Mouse (Mus musculus) cerebellum, adult 2 months (tissue): ENCODE measurements around the gene Lgals1. TPM values are rescaled to one million over a fixed set of nuclear protein-coding genes. Genes with fewer than 3 reads are reported as not detected.

Experiments
- DNase-seq, 2 experiments: peaks; one replicate each; pipeline ENCODE4 v3.0.0; 2021
- H3K27ac ChIP-seq: fragments of 200-500 bp; 2 replicates; pipeline ENCODE4 v1.5.1; 2012; ENCODE audit warnings: low read length, control low read depth, inconsistent platforms; ENCODE audit not compliant: insufficient read depth
- H3K27me3 ChIP-seq: fragments of 200-500 bp; 2 replicates; pipeline ENCODE4 v1.6.1; 2012; ENCODE audit warnings: inconsistent platforms, mild to moderate bottlenecking, low read length, moderate library complexity; ENCODE audit not compliant: control insufficient read depth, insufficient read depth
- H3K4me1 ChIP-seq: fragments of 200-500 bp; 2 replicates; pipeline ENCODE4 v1.6.1; 2011; ENCODE audit warnings: low read length; ENCODE audit not compliant: control insufficient read depth, insufficient read depth
- H3K4me3 ChIP-seq: fragments of 200-500 bp; replicated peaks from 2 replicates; pipeline ENCODE3; 2011; ENCODE audit warnings: mild to moderate bottlenecking, low read depth, low read length, control low read depth; ENCODE audit not compliant: insufficient read depth
- CTCF ChIP-seq: fragments of 200-500 bp; IDR thresholded peaks from 2 replicates; pipeline ENCODE4 v1.5.1; 2011; ENCODE audit warnings: low read depth, mild to moderate bottlenecking, control low read depth, low read length, moderate library complexity, borderline replicate concordance; ENCODE audit not compliant: insufficient read depth
- POLR2A ChIP-seq: fragments of 200-500 bp; IDR thresholded peaks from 2 replicates; pipeline ENCODE4 v1.6.1; 2011; ENCODE audit warnings: low read length, control low read depth, borderline replicate concordance; ENCODE audit not compliant: insufficient read depth
- WGBS: fragments of 180-500 bp; shearing (Covaris S2); methylation state at CpG from one replicate; pipeline ENCODE4 v1.1.7; 2018; 5-methylcytosine and 5-hydroxymethylcytosine counted together
- polyA plus RNA-seq: library from polyadenylated mRNA; depleted of rRNA; stranded (reverse); fragments of >200 nt; gene quantifications from 2 replicates; pipeline ENCODE4 v1.2.3, GENCODE M21; 2012; rRNA removed

The Lgals1 gene
- polyA plus RNA-seq, 1 experiment: 71.7 TPM

DNA sequence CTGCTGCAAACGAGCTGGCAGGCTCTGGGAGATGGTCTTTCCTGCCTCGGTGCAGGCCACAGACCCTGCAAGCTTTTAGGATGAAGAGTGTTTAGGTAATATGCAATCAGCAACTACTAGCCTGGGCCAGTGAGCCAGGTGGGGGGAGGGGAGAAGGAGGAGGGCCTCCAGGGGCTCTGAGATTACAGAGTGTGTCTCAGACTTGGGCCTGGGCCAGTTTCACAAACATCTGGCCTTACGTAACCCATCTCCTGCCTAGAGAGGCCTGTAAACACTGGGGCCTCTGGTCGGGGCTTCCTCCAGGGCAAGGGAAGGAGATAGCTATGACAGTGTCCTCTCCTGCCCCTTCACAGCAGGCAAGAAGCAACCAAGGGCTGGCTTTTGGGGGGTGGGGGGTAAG, 52.4 kb downstream of the Lgals1 start:
- no peak for TF ChIP-seq POLR2A
- TF ChIP-seq CTCF: no peak

More for the DNA sequence above, 52.4 kb downstream of the Lgals1 start:
- Histone ChIP-seq H3K27ac (no peak overlapping the region), H3K4me3 (no peak overlapping the region), H3K4me1 (peaks cover 15% of the 10 kb centered on the region), H3K27me3 (no peaks in the 10 kb centered on the region)
- DNase-seq: peak; percentile 24 to 42
- WGBS: 65% methylated on average over 4 of the region's 4 CpGs

Other genes with a start within 250 kb of the Lgals1 start
- 18.0 and 20.6 TPM in 2 replicates for gene Elfn2, start 208.0 kb upstream of the Lgals1 start, polyA plus RNA-seq
- 3.8 and 4.4 TPM in 2 replicates for gene Mfng, start 153.2 kb upstream of the Lgals1 start, polyA plus RNA-seq
- gene Card10, start 123.7 kb upstream of the Lgals1 start, polyA plus RNA-seq: 7.1 and 8.2 TPM in 2 replicates
- 73.2 and 77.3 TPM in 2 replicates for gene Cdc42ep1, start 84.1 kb upstream of the Lgals1 start, polyA plus RNA-seq
- gene Lgals2, start 71.2 kb upstream of the Lgals1 start, polyA plus RNA-seq: 0.87 and 1.2 TPM in 2 replicates
- 80.8 and 82.5 TPM in 2 replicates for gene Gga1, start 49.5 kb upstream of the Lgals1 start, polyA plus RNA-seq
- 0.10 TPM in 2 replicates for gene Gm49510, start 27.1 kb upstream of the Lgals1 start, polyA plus RNA-seq
- gene Sh3bp1, start 27.0 kb upstream of the Lgals1 start, polyA plus RNA-seq: 25.8 and 28.2 TPM in 2 replicates
- gene Pdxp, start 12.8 kb upstream of the Lgals1 start, polyA plus RNA-seq: 204 and 211 TPM in 2 replicates
- 30.7 and 34.4 TPM in 2 replicates for gene Nol12, start 8.2 kb downstream of the Lgals1 start, polyA plus RNA-seq
- gene Triobp, start 21.0 kb downstream of the Lgals1 start, polyA plus RNA-seq: 35.3 and 39.4 TPM in 2 replicates
- 197 and 242 TPM in 2 replicates for gene H1f0, start 101.7 kb downstream of the Lgals1 start, polyA plus RNA-seq
- 0.11 and 0.26 TPM in 2 replicates for gene Galr3, start 115.2 kb downstream of the Lgals1 start, polyA plus RNA-seq
- gene Ankrd54, start 136.2 kb downstream of the Lgals1 start, polyA plus RNA-seq: 40.7 and 42.8 TPM in 2 replicates
- gene Eif3l, start 148.5 kb downstream of the Lgals1 start, polyA plus RNA-seq: 88.1 and 93.0 TPM in 2 replicates
- 35.9 and 37.0 TPM in 2 replicates for gene Micall1, start 182.2 kb downstream of the Lgals1 start, polyA plus RNA-seq
- gene Polr2f, start 214.3 kb downstream of the Lgals1 start, polyA plus RNA-seq: 107 and 110 TPM in 2 replicates
- 6.7 and 10.8 TPM in 2 replicates for gene 1700088E04Rik, start 214.5 kb downstream of the Lgals1 start, polyA plus RNA-seq
- 68.1 and 80.8 TPM in 2 replicates for gene Sox10, start 238.5 kb downstream of the Lgals1 start, polyA plus RNA-seq